Mouse (Mus musculus) lung, embryonic 14.5 days (tissue): ENCODE measurements around the gene Gramd1c. TPM values are rescaled to one million over a fixed set of nuclear protein-coding genes. Genes with fewer than 3 reads are reported as not detected.

Experiments used
- ATAC-seq: fragments of 200-750 bp; cut with Nextera tagmentation; 2 replicates; pipeline ENCODE4 v1.8.0; 2017; ENCODE audit warnings: mild to moderate bottlenecking, moderate TSS enrichment, moderate library complexity; ENCODE audit not compliant: insufficient read depth
- DNase-seq: peaks from one replicate; pipeline ENCODE4 v3.0.0-alpha.2; 2015
- H3K27ac ChIP-seq: fragments of 300-500 bp; sonication (generic); 2 replicates; pipeline ENCODE4 v1.5.1; 2014; ENCODE audit warnings: low read depth, mild to moderate bottlenecking, moderate library complexity
- H3K27me3 ChIP-seq: fragments of 300-500 bp; sonication (generic); 2 replicates; pipeline ENCODE4 v1.6.1; 2014; ENCODE audit warnings: low read length, control low read depth; ENCODE audit not compliant: insufficient read depth
- H3K36me3 ChIP-seq: fragments of 300-500 bp; sonication (generic); 2 replicates; pipeline ENCODE4 v1.6.1; 2014; ENCODE audit warnings: control low read depth; ENCODE audit not compliant: insufficient read depth
- H3K4me1 ChIP-seq: fragments of 300-500 bp; sonication (generic); 2 replicates; pipeline ENCODE4 v1.6.1; 2014; ENCODE audit warnings: antibody characterized with exemption, control low read depth; ENCODE audit not compliant: insufficient read depth
- H3K4me2 ChIP-seq: fragments of 300-500 bp; sonication (generic); 2 replicates; pipeline ENCODE4 v1.6.1; 2014; ENCODE audit warnings: mild to moderate bottlenecking
- H3K4me3 ChIP-seq: fragments of 300-500 bp; sonication (generic); 2 replicates; pipeline ENCODE4 v1.5.1; 2014; ENCODE audit warnings: low read depth, low read length
- H3K9ac ChIP-seq: fragments of 300-500 bp; sonication (generic); 2 replicates; pipeline ENCODE4 v1.6.1; 2014
- H3K9me3 ChIP-seq: fragments of 300-500 bp; sonication (generic); 2 replicates; pipeline ENCODE4 v1.6.1; 2016; ENCODE audit warnings: low read depth, low read length, control low read depth
- CTCF ChIP-seq: IDR thresholded peaks from 2 replicates; pipeline ENCODE4 v1.5.1; 2016; ENCODE audit warnings: antibody characterized with exemption, low read depth
- WGBS: fragments of 180-500 bp; shearing (Covaris S2); extraction: QIAGEN DNeasy Blood & Tissue Kit; methylation state at CpG from one replicate; pipeline ENCODE4 v1.1.7; 2014; 5-methylcytosine and 5-hydroxymethylcytosine counted together
- microRNA-seq: library from miRNA; unstranded; fragments of <30 nt; microRNA quantifications from one replicate; pipeline ENCODE4, GENCODE M21; 2016; ENCODE audit warnings: borderline number of aligned reads
- polyA plus RNA-seq: library from polyadenylated mRNA; unstranded; fragments of >200 nt; fragmentation: Nextera tagmentation; extraction: Ambion mirVana; gene quantifications from 2 replicates; pipeline ENCODE4 v1.2.1, GENCODE M21; 2014

Gramd1c gene
- polyA plus RNA-seq, 1 experiment from 2014 or later: 5.6 TPM

DNA sequence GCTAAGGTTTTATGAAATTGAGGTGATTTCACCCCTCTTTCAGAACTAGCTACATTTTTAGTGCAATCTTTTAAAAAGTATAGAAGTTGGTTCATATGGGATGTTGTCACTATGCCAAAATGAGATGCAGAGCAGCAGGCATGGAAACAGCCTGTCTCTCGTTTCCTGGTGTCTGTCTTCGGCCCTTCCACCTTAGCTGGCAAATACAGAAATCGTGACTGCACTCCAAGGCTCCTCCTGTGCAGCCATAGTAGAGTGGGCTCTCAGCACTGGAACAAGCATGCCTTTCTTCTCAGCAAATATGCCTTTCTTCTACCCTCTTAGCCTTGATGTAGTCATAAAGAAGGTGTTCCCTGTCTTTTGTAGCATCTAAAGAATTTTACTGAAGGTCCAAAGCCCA lies 127.3 kb downstream of the Gramd1c start:
- Histone ChIP-seq H3K4me1 (peaks cover 10% of the 10 kb centered on the region), H3K27me3 (no peaks in the 10 kb centered on the region), H3K4me3 (no peak overlapping the region), H3K27ac (no peak overlapping the region), H3K9me3 (no peaks in the 10 kb centered on the region), H3K36me3 (no peaks in the 10 kb centered on the region), H3K4me2 (no peak overlapping the region), H3K9ac (no peak overlapping the region)
- ATAC-seq: 0 out of 2 replicates have a peak, but pooled peaks have one; percentile 54
- DNase-seq: peak; percentile 13
- TF ChIP-seq CTCF: no peak
- WGBS: 55% methylated on average over 3 of the region's 3 CpGs

DNA sequence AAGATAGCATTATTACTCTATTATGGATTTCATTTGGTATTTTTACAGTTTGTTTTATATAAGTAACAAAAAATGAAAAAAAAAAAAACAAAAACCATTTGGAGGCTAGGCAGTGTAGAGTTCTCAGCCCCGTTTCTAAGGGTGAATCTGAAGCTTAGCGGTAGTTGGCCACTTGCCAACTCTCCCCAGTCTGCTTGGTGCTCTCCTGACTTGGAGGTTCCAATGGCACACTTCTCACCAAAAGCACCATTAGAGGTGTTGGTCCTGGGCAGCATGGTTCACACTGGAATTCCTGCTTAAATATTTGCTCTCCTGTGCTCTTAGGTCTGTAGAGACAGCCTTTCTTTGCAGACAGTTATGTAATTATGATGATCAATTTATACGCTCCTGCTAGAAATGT lies 127.8 kb downstream of the Gramd1c start:
- peaks cover 10% of the 10 kb centered on the region for H3K4me1 ChIP-seq
- no peak for TF ChIP-seq CTCF
- no peak overlapping the region for H3K4me2 ChIP-seq
- no peaks in the 10 kb centered on the region for H3K27me3 ChIP-seq
- no peak overlapping the region for H3K9ac ChIP-seq
- 33% methylated on average over 3 of the region's 3 CpGs for WGBS
- DNase-seq (peak; percentile 72), ATAC-seq (peak; percentile 80; the same call in 1 of the 2 replicates)
- no peaks in the 10 kb centered on the region for H3K9me3 ChIP-seq
- no peak overlapping the region for H3K27ac ChIP-seq
- no peaks in the 10 kb centered on the region for H3K36me3 ChIP-seq
- H3K4me3 ChIP-seq: no peak overlapping the region

DNA sequence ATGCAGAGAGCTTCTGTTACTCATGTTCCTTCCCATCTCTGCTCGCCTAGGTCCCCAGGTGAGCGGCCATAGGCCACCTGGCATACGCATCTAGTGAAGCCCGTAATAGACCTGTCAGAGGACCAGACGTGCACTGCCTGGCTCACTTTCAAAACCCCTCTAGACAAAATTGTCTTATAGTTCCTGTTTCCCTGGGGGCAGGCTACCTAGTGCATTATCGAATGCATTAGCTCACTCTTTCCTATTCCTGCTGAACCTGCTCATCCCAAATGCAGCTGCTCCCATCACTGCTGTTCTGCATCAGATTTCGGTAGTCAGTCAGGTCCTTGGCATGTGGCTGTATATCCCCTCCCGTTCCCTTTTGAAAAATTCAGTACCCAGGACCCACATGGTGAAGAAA lies 128.3 kb downstream of the Gramd1c start:
- Histone ChIP-seq H3K4me3 (no peak overlapping the region), H3K4me2 (no peak overlapping the region), H3K9ac (no peak overlapping the region), H3K27ac (no peak overlapping the region; the same call in 1 of the 2 replicates), H3K9me3 (no peaks in the 10 kb centered on the region), H3K36me3 (no peaks in the 10 kb centered on the region), H3K4me1 (peaks cover 10% of the 10 kb centered on the region), H3K27me3 (no peaks in the 10 kb centered on the region)
- 83% methylated on average over 8 of the region's 8 CpGs for WGBS
- ATAC-seq (no peak), DNase-seq (no peak)
- no peak for TF ChIP-seq CTCF

DNA sequence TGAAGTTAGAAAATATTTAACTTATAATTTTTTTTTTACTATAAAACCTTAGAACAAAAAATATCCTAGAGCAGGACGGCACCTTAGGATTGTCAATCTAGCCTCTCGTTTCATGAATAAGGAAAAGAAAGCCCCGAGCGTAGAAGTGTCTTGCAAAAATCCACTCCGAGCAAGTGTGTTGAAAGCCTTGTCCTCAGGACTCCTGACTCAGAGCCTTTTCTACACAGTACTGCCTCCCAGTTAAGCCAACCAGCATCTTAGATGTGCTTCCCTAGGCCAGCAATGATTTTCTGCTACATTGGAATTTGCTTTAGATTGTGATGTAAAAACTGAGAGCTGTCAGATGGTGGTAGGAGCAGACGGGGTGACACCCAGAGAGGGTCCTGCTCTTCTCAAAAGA lies 130.1 kb downstream of the Gramd1c start:
- ATAC-seq (no peak), DNase-seq (no peak)
- H3K27me3 ChIP-seq: no peaks in the 10 kb centered on the region
- H3K9me3 ChIP-seq: no peaks in the 10 kb centered on the region
- peaks cover 10% of the 10 kb centered on the region for H3K4me1 ChIP-seq
- no peaks in the 10 kb centered on the region for H3K36me3 ChIP-seq
- WGBS: 77% methylated on average over 6 of the region's 6 CpGs
- no peak overlapping the region for H3K4me3 ChIP-seq
- no peak for TF ChIP-seq CTCF
- H3K4me2 ChIP-seq: no peak overlapping the region
- H3K9ac ChIP-seq: no peak overlapping the region
- H3K27ac ChIP-seq: no peak overlapping the region

DNA sequence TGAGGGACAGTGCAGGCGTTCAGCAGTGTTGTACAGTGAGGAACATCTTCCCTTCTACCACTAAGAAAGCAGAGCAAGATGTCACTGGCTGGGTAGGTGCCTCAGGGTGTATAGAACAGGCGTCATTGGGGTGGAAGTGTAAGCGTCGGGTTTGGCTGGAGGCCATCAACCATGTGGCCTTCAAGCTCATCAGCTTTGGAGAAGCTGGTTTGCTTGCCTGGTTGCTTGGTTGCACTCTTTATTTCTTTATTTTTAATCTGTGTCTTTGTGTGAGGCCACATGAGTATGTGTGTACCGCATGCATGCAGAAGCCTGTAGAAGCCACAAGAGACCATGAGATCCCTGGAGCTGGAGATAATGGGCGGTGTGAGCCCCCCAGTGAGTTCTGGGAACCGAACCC lies 130.8 kb downstream of the Gramd1c start:
- H3K4me2 ChIP-seq: no peak overlapping the region
- no peak overlapping the region for H3K9ac ChIP-seq
- peaks cover 10% of the 10 kb centered on the region for H3K4me1 ChIP-seq
- TF ChIP-seq CTCF: no peak
- no peaks in the 10 kb centered on the region for H3K27me3 ChIP-seq
- DNase-seq (no peak), ATAC-seq (no peak)
- H3K4me3 ChIP-seq: no peak overlapping the region
- no peaks in the 10 kb centered on the region for H3K36me3 ChIP-seq
- 76% methylated on average over 7 of the region's 7 CpGs for whole genome bisulfite sequencing
- no peak overlapping the region for H3K27ac ChIP-seq
- H3K9me3 ChIP-seq: no peaks in the 10 kb centered on the region

DNA sequence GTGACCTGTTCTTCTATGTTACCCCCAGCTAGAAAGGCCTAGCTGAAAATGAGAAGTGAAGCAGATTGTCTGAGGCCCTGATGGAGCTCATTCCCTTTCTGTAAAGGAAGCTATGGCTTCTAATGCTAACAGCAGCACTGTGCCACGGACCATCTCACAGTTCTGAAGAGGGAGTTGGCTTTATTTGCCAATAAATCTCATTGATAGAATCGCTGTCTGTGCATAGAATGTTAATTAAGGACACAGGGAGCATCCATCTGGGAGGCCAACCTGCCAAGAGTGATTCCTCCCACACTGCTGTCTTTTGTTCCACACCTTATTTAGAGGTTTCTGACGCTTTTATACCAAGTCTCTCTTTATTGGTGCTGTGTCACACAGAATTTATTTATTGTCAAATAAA lies 131.6 kb downstream of the Gramd1c start:
- H3K9ac ChIP-seq: no peak overlapping the region
- H3K27ac ChIP-seq: no peak overlapping the region
- ATAC-seq (no peak), DNase-seq (no peak)
- TF ChIP-seq CTCF: no peak
- H3K27me3 ChIP-seq: no peaks in the 10 kb centered on the region
- no peak overlapping the region for H3K4me2 ChIP-seq
- H3K36me3 ChIP-seq: no peaks in the 10 kb centered on the region
- no peaks in the 10 kb centered on the region for H3K9me3 ChIP-seq
- peaks cover 10% of the 10 kb centered on the region for H3K4me1 ChIP-seq
- WGBS: 67% methylated on average over 3 of the region's 3 CpGs
- H3K4me3 ChIP-seq: no peak overlapping the region

DNA sequence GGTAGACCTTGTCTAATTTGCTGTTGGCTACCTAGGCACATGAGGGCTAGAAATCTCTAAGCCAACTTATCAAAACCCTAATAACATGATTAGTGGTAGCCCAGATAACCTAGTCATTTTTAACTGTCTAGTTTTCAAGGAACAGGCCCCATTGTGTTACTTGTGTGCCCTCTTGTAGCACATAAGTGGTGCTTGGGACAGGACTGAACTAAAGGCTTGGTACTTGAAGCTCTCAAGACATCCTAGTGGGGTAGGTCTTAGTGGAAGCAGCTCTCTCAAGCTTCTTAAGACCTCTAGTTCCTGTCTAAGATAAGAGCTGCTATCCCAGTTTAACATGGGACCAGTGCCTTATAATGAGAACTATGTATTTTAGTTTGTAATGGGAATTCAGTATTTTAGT lies 132.6 kb downstream of the Gramd1c start:
- no peaks in the 10 kb centered on the region for H3K27me3 ChIP-seq
- no peaks in the 10 kb centered on the region for H3K9me3 ChIP-seq
- no peak overlapping the region for H3K9ac ChIP-seq
- no peak for ATAC-seq
- H3K36me3 ChIP-seq: no peaks in the 10 kb centered on the region
- H3K4me2 ChIP-seq: no peak overlapping the region
- H3K4me1 ChIP-seq: peaks cover 9% of the 10 kb centered on the region
- no peak overlapping the region for H3K27ac ChIP-seq
- DNase-seq: no peak
- no peak for TF ChIP-seq CTCF
- H3K4me3 ChIP-seq: no peak overlapping the region

Small RNAs within 50 kb of the gene (microRNA-seq; reads per million reads assigned to microRNA genes)
- not detected for gene Mir3470b

Other genes with a start within 250 kb of the Gramd1c start
- gene Ccdc191, start 173.5 kb downstream of the Gramd1c start, polyA plus RNA-seq: 7.6 and 10.5 TPM in 2 replicates
- gene Qtrt2, start 136.5 kb downstream of the Gramd1c start, polyA plus RNA-seq: 39.5 and 43.0 TPM in 2 replicates
- 2.1 TPM in 2 replicates for gene Zdhhc23, start 83.6 kb downstream of the Gramd1c start, polyA plus RNA-seq
- 56.4 and 59.6 TPM in 2 replicates for gene Atp6v1a, start 76.4 kb upstream of the Gramd1c start, polyA plus RNA-seq
- 79.0 and 82.6 TPM in 2 replicates for gene Naa50, start 76.5 kb upstream of the Gramd1c start, polyA plus RNA-seq
- 5.0 and 5.1 TPM in 2 replicates for gene Usf3, start 109.9 kb upstream of the Gramd1c start, polyA plus RNA-seq